Mouse (Mus musculus) heart, adult 2 months (tissue): ENCODE results near the gene Klhl4. TPM values are rescaled to one million over a fixed set of nuclear protein-coding genes. Genes with fewer than 3 reads are reported as not detected.

Experiments used
- DNase-seq, 2 experiments: peaks; one replicate each; pipeline ENCODE4 v3.0.0; 2021
- H3K27ac ChIP-seq: fragments of 200-600 bp; 2 replicates; pipeline ENCODE4 v1.8.1; 2022
- H3K27me3 ChIP-seq: fragments of 200-500 bp; 2 replicates; pipeline ENCODE4 v1.6.1; 2012; ENCODE audit warnings: mild to moderate bottlenecking, low read length, inconsistent platforms, mixed read lengths; ENCODE audit not compliant: control insufficient read depth, insufficient read depth
- H3K36me3 ChIP-seq: fragments of 200-500 bp; 2 replicates; pipeline ENCODE4 v1.6.1; 2012; ENCODE audit warnings: low read length, inconsistent platforms; ENCODE audit not compliant: control insufficient read depth, insufficient read depth
- H3K4me1 ChIP-seq: fragments of 200-500 bp; 2 replicates; pipeline ENCODE4 v1.6.1; 2011; ENCODE audit warnings: low read length; ENCODE audit not compliant: control insufficient read depth, insufficient read depth
- H3K4me3 ChIP-seq: fragments of 200-600 bp; 2 replicates; pipeline ENCODE4 v1.8.1; 2022
- H3K79me2 ChIP-seq: fragments of 200-500 bp; replicated peaks from 2 replicates; pipeline ENCODE4 v1.6.1; 2012; ENCODE audit warnings: mild to moderate bottlenecking, inconsistent platforms, low read length, moderate library complexity, mixed read lengths; ENCODE audit not compliant: control insufficient read depth, insufficient read depth
- H3K9ac ChIP-seq: fragments of 200-500 bp; 2 replicates; pipeline ENCODE4 v1.6.1; 2012; ENCODE audit warnings: low read depth, mild to moderate bottlenecking, control low read depth, inconsistent platforms, low read length, mixed read lengths
- CTCF ChIP-seq: fragments of 200-600 bp; IDR thresholded peaks from 2 replicates; pipeline ENCODE4 v1.8.1; 2022; ENCODE audit warnings: antibody characterized with exemption, mild to moderate bottlenecking, moderate library complexity
- EP300 ChIP-seq: fragments of 200-500 bp; IDR thresholded peaks from 2 replicates; pipeline ENCODE4 v1.6.1; 2011; ENCODE audit warnings: low read depth, low read length, control low read depth; ENCODE audit not compliant: insufficient read depth
- POLR2A ChIP-seq: fragments of 200-500 bp; IDR thresholded peaks from 2 replicates; pipeline ENCODE4 v1.6.1; 2011; ENCODE audit warnings: mild to moderate bottlenecking, low read depth, low read length, control low read depth; ENCODE audit not compliant: insufficient read depth
- WGBS: fragments of 180-500 bp; shearing (Covaris S2); methylation state at CpG from one replicate; pipeline ENCODE4 v1.1.7; 2018; 5-methylcytosine and 5-hydroxymethylcytosine counted together
- intact Hi-C: fragments of 180-260 bp; cut with DNase I; formaldehyde crosslinking; loops from one replicate; pipeline ENCODE4 v1.15.1; 2025
- long read RNA-seq: library from polyadenylated mRNA; stranded (forward); transcript quantifications from one replicate; pipeline ENCODE4 v2.0.0, GENCODE M21; 2021
- polyA plus RNA-seq: library from polyadenylated mRNA; depleted of rRNA; stranded (reverse); fragments of >200 nt; gene quantifications from 2 replicates; pipeline ENCODE4 v1.2.3, GENCODE M21; 2012; rRNA removed
- total RNA-seq, 2 experiments: library from RNA; stranded (reverse); gene quantifications; 2 replicates each; pipeline ENCODE4 v1.2.3; 2021

The Klhl4 gene
- total RNA-seq, result 1 to 10 TPM; 3.2 to 3.5 TPM
- 1.0 and 3.2 TPM in 2 replicates for polyA plus RNA-seq
- long read RNA-seq, partial matches to known transcripts, result 1 of 3 reads
- long read RNA-seq, other reads (novel, unspliced or antisense), result 0 of 3 reads

GRCm38 (mm10) chrX:114473782-114474731, at the start of gene Klhl4:
Gene Klhl4, plus strand, starts transcription at chrX:114474333.
- Histone ChIP-seq H3K27ac (peak within 1 kb of the TSS; percentile 76), H3K4me1 (no peaks in the 10 kb centered on the region), H3K36me3 (no peaks in the 10 kb centered on the region), H3K27me3 (no peaks in the 10 kb centered on the region), H3K4me3 (peak within 1 kb of the TSS; percentile 40), H3K79me2 (no peaks in the 10 kb centered on the region), H3K9ac (peak within 1 kb of the TSS; percentile 67)
- WGBS, result 25% methylated on average over 14 of the region's 14 CpGs
- peak in 1 of 2 experiments; percentile 28 for DNase-seq
- intact Hi-C loops, result no loop called here
- TF ChIP-seq POLR2A, result peak; percentile 30; the same call in 1 of the 2 replicates
- TF ChIP-seq CTCF, result no peak
- no peak for TF ChIP-seq EP300

- Histone ChIP-seq H3K4me1 (no peaks in the 10 kb centered on the region), H3K27ac (no peak overlapping the region), H3K79me2 (no peaks in the 10 kb centered on the region), H3K36me3 (no peaks in the 10 kb centered on the region), H3K4me3 (no peak overlapping the region), H3K9ac (no peak overlapping the region), H3K27me3 (no peaks in the 10 kb centered on the region)
- DNase-seq, result no peak
- TF ChIP-seq EP300, result no peak
- no peak for TF ChIP-seq POLR2A
- no peak for TF ChIP-seq CTCF
- intact Hi-C loops, result no loop called here
Observed at GRCm38 (mm10) chrX:114484153-114484552, 10.0 kb downstream of the Klhl4 start.

GRCm38 (mm10) chrX:114486691-114487090, 12.6 kb downstream of the Klhl4 start:
- Histone ChIP-seq H3K4me1 (no peaks in the 10 kb centered on the region), H3K9ac (no peak overlapping the region), H3K79me2 (no peaks in the 10 kb centered on the region), H3K27ac (no peak overlapping the region), H3K4me3 (no peak overlapping the region), H3K36me3 (no peaks in the 10 kb centered on the region), H3K27me3 (no peaks in the 10 kb centered on the region)
- DNase-seq, result no peak
- TF ChIP-seq EP300 (no peak), CTCF (no peak), POLR2A (no peak)
- intact Hi-C loops, result no loop called here

GRCm38 (mm10) chrX:114558141-114558540, 84.0 kb downstream of the Klhl4 start:
- no peaks in the 10 kb centered on the region for H3K36me3 ChIP-seq
- H3K4me1 ChIP-seq, result no peaks in the 10 kb centered on the region
- no peak for DNase-seq
- intact Hi-C loops, result loop anchor here (5.0 kb wide), 1 partner anchor 231 kb away; no protein-coding TSS in a partner anchor
- H3K79me2 ChIP-seq, result no peaks in the 10 kb centered on the region
- no peak overlapping the region for H3K9ac ChIP-seq
- no peak overlapping the region for H3K4me3 ChIP-seq
- no peaks in the 10 kb centered on the region for H3K27me3 ChIP-seq
- H3K27ac ChIP-seq, result no peak overlapping the region
- 35% methylated on average over 3 of the region's 3 CpGs for WGBS
- TF ChIP-seq EP300 (no peak), CTCF (peak; percentile 75)

GRCm38 (mm10) chrX:114582311-114582710, 108.2 kb downstream of the Klhl4 start:
- DNase-seq, result no peak
- 11% methylated on average over 1 of the region's 1 CpGs for WGBS
- H3K4me3 ChIP-seq, result no peak overlapping the region
- no peaks in the 10 kb centered on the region for H3K36me3 ChIP-seq
- intact Hi-C loops, result no loop called here
- no peak overlapping the region for H3K9ac ChIP-seq
- TF ChIP-seq CTCF, result peak; percentile 43
- no peak for TF ChIP-seq EP300
- TF ChIP-seq POLR2A, result no peak
- no peaks in the 10 kb centered on the region for H3K79me2 ChIP-seq
- H3K27ac ChIP-seq, result no peak overlapping the region
- H3K4me1 ChIP-seq, result no peaks in the 10 kb centered on the region
- H3K27me3 ChIP-seq, result no peaks in the 10 kb centered on the region
